Mouse (Mus musculus): ENCODE data around the gene Best2.

The Best2 gene

GRCm38 (mm10) chr8:84966603-84967002 is 47.7 kb downstream of the Best2 start:
- peak; percentile 65 for DNase-seq

- peak; percentile 98 for DNase-seq
Measured at GRCm38 (mm10) chr8:84965731-84966291, 48.5 kb downstream of the Best2 start.

- no peak for DNase-seq
Measured at GRCm38 (mm10) chr8:84963952-84964351, 50.4 kb downstream of the Best2 start.

GRCm38 (mm10) chr8:84959811-84960210 is 54.5 kb downstream of the Best2 start:
- no peak for DNase-seq
